Mouse (Mus musculus) left cerebral cortex, postnatal 25 days (tissue): ENCODE results near the gene Ngrn. TPM values are rescaled to one million over a fixed set of nuclear protein-coding genes. Genes with fewer than 3 reads are reported as not detected.
A peak's percentile ranks its signal among the peaks of the same experiment; 100 is the strongest.

ENCODE experiments used
- DNase-seq, 2 experiments: peaks; one replicate each; pipeline ENCODE4 v3.0.0; 2022; ENCODE audit warnings: low spot score in 2 of 2, mixed read lengths in 1 of 2
- intact Hi-C: fragments of 180-260 bp; cut with DNase I; formaldehyde crosslinking; loops from one replicate; pipeline ENCODE4 v1.15.1; 2025
- total RNA-seq, 2 experiments: library from RNA; stranded (reverse); gene quantifications; 2 replicates each; pipeline ENCODE4 v1.2.3; 2021

Ngrn gene
- total RNA-seq, 2 experiments from 2014 or later: 43.5 to 45.1 TPM

GRCm38 (mm10) chr7:80252886-80253285 lies 8.1 kb upstream of the Ngrn start:
- DNase-seq: no peak
- intact Hi-C loops: no loop called here

DNA sequence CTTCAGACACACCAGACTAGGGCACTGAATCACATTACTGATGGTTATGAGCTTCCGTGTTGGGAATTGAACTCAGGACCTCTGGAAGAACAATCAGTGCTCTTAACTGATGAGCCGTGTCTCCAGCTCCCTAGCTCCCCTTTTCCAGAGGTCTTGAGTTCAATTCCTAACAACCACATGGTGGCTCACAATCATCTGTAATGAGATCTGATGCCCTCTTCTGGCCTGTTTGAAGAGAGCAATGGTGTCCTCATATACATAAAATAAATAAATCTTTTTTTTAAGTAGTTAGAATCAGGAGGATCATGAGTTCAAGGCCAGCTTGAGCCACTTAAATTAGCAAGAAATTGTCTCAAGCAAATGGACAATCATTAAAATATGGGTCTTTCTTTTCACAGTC lies 5.0 kb upstream of the Ngrn start:
- intact Hi-C loops: loop anchor here (5.0 kb wide), 1 partner anchor 114 kb away; no protein-coding TSS in a partner anchor
- DNase-seq: no peak

DNA sequence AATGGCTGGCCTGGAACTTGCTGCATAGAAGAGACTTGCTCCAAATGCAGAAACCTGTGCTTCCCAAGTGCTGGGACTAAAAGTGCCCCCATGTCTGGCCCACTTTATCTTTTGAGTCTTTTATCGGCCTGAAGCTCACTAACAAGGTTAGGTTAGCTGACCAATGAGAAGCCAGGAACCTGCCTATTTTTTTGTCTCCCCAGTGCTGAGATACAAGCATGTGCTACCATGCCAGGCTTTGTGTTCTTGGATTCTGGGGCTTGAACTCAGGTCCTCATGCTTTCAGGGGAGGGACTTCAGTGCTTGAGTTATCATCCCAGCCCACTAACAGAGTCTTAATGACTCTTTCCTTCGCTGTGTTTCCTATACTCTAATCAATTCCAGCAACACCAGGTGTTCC lies 3.3 kb upstream of the Ngrn start:
- intact Hi-C loops: loop anchor here (5.0 kb wide), 1 partner anchor 115 kb away; no protein-coding TSS in a partner anchor

DNA sequence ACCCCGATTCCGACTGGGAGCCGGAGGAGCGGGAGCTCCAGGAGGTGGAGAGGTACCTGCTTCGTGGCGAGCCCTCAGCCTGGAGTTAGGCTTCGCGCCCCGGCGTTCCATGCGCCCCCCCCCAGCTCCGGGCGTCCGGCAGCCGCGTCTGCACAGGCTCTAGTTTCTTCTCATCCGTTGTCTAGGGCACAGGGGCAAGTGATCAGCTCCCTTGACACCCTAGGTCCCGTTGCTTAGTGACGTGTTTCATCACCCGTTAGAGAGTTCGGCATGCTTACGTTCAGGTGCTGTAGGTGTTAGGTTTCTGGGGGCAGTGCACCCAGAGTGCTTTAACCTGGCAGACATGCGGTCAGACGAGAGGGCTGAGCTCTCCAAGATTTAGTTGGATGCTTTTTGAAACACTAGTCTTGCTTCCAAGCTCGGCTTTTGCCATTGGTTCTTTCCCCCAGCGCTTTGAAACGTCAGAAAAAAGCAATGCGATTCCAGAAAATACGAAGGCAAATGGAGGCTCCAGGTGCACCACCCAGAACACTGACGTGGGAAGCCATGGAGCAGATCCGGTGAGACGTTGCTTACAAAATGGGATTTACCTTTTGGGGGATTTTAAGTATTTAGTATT lies 466 bp downstream of the Ngrn start:
- peak; percentile 16 to 57 for DNase-seq
- intact Hi-C loops: loop anchor here (2.0 kb wide), 1 partner anchor 15 kb away; the partner anchor contains the start of gene Ttll13

More for the DNA sequence above, 3.3 kb upstream of the Ngrn start:
- DNase-seq: no peak

DNA sequence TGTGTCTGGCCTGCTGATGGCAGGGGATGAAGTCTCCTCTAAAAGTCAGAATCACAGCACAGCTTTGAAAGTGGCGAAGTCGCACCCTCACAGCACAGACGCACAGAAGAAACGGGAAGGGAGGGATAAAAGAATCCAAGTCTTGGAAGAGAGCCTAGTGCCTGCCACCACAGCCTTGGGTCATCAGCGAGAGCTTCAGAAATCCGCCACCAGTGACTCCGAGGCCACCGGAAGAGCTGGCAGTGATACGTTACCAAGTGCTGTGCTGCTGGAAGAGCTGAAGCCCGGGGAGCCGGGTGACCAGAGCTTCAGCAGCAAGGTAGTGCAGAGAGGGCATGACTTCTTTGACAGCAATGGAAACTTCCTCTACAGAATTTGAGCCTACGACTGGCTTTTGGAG lies 3.6 kb downstream of the Ngrn start:
- intact Hi-C loops: no loop called here
- no peak for DNase-seq

- DNase-seq: no peak
These were observed 6.7 kb downstream of the Ngrn start for GRCm38 (mm10) chr7:80267764-80268163.

DNA sequence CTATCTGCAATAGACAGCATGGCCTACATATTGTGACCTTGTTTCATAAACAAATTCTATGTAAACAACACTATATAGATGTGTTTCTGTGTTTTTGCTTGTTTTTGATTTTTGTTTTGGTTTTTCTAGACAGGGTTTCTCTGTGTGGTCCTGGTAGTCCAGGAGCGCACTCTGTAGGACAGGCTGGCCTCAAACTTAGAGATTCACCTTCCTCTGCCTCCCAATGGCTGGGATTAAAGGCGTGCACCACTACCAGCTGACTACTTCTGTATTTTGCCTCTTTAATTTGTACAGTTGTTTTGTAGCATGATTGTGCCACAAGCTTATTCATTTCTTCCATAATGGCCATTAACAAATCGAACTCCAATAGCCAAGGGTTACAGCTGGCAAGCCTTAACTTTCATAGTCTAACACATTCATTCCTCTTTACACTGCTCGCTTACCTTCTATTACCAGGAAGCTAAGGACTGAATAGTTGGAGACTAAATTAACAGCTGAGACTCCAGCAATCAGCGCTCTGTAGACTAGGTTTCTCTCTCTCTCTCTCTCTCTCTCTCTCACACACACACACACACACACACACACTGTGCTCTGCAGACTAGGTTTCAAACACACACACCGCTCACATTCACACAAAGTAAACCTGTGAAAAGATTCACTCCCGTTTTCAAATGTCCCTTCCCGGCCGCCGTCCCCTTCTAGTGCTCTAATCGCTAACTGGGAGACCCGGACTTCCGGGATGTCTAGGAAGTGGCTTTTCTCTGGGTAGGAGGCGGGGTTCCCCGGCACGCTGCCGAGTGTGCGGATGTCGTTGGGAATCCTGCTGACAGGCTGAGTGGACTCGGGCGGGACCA lies 8.1 kb downstream of the Ngrn start, which contains the start of gene Vps33b:
Gene Vps33b (plus strand): TSS at position 753 of the 854 bp plus-strand sequence.
- intact Hi-C loops: no loop called here
- DNase-seq: peak; percentile 96 to 97

More at GRCm38 (mm10) chr7:80267764-80268163, 6.7 kb downstream of the Ngrn start:
- intact Hi-C loops: no loop called here

- intact Hi-C loops: no loop called here
- no peak for DNase-seq
These were observed 8.8 kb downstream of the Ngrn start for GRCm38 (mm10) chr7:80269751-80270255.

- intact Hi-C loops: no loop called here
- DNase-seq: no peak
These were observed 12.4 kb downstream of the Ngrn start for GRCm38 (mm10) chr7:80273456-80273855.

DNA sequence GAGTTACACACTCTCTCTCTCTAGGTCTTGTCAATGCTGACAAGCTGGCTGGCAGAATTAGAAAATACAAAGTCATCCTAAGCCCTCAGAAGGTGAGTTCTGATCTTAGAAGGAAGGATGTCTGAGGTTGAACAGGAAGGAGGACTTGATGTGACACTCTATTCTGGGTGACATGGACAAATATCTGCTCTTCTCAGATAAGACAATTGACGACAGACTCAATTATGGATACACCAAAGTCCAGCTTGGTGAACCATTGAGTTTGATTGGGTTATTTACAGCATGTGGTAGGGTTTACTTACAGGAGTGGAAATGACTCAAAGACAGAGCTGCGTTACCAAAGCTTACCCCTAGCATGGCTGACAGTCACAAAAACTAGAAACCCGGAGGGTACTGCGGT lies 15.4 kb downstream of the Ngrn start:
- intact Hi-C loops: no loop called here

GRCm38 (mm10) chr7:80280032-80280431 lies 19.0 kb downstream of the Ngrn start:
- no peak for DNase-seq
- intact Hi-C loops: no loop called here

More for the DNA sequence above, 15.4 kb downstream of the Ngrn start:
- no peak for DNase-seq

DNA sequence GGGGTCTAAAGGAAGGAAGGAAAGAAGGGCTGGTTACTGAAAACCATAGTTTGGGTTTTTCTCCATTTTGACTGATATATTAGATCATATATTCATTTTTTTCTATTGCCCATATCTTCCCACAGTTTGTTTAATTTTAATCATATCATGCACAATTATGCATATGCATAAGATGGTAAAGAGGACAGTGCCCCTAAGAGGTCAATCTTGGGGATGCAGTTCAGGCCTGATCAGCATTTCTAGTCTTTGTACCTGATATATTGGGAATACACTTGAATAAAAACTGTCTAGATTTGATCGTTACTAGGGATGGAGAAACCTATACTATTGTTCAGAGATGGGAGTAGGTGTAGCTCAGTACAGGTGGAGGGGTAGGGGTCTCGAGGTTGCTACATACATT lies 20.0 kb downstream of the Ngrn start:
- DNase-seq: no peak

DNA sequence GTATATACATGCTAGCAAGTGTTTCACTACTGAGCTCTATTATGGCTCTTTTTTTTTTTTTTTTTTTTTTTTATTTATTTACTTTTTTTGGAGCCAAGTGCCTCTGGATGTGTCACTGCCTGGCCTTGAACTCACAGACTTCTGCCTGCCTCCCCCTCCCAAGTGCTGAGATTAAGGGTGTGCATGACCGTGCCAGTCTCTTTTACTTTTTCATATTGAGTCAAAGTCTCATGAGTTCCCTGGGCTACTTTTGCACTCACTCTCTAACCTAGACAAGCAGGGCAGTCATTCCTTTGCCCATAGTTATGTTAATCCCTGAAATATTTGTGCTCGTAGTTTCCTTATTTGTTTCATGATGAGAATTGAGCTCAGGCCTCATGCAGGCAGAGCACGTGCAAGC lies 20.6 kb downstream of the Ngrn start:
- no peak for DNase-seq
- intact Hi-C loops: no loop called here

More for the DNA sequence above, 20.0 kb downstream of the Ngrn start:
- intact Hi-C loops: no loop called here

GRCm38 (mm10) chr7:80283226-80283918 lies 22.4 kb downstream of the Ngrn start:
- intact Hi-C loops: no loop called here
- DNase-seq: no peak

DNA sequence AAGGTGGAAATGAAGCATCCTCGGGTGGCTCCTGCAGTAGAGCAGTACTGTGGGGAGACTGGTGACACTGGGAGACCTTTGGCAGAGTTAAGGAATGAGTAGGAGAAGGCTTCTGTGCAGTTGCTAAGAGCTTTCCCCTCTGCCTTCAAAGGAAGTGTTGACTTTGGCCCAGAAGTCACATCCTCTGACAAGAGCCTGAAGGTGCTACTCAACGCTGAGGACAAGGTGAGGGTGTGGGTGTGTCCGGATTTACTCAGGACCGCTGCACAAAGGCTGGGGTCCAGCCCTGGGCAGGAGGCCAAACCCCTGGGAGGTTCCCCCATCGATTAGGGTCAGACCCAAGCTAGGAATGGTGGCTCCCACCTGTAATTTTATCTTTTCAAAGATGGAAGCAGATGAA lies 23.4 kb downstream of the Ngrn start:
- intact Hi-C loops: no loop called here
- DNase-seq: no peak

GRCm38 (mm10) chr7:80285725-80286124 lies 24.7 kb downstream of the Ngrn start:
- no peak for DNase-seq
- intact Hi-C loops: no loop called here

DNA sequence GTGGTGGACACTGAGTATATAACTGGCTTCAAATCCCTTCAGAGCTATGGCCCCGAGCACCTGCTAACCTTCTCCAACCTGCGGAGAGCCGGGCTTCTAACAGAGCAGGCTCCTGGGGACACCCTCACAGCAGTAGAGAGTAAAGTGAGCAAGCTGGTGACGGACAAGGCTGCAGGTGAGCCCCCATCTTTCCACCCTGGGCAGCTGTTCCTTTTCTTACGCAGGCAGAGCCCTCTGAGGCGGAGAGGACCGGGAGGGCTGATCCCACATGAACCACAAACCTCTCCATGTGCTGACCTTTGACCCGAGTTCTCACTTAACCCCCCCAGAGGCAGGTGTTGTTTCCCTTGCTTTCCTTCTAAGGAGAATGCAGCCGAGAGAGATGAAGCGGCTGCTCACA lies 26.7 kb downstream of the Ngrn start:
- intact Hi-C loops: no loop called here
- no peak for DNase-seq

- DNase-seq: peak; percentile 97 to 99
- intact Hi-C loops: no loop called here
These were observed 33.2 kb downstream of the Ngrn start, which contains the start of gene Prc1 for GRCm38 (mm10) chr7:80294062-80294763. Gene Prc1, plus strand, starts transcription at chr7:80294450.
